Mouse (Mus musculus): ENCODE results near the gene H2-Ob.

DNA sequence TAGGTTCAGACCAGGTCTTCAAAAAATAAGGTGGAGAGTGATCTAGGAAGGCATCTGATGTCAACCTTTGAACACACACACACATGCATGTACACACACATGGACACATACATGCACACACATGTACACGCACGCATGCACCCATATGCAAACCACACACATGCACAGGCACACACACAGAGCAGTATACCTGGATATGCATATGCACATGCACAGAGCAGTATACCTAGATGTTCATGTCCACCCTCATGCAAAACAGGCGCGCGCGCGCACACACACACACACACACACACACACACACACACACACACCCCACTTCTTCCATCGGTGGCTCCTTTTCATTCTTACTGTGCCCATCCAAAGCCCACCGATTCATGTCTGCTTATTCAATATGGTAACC is 30.8 kb upstream of the H2-Ob start:
- TF ChIP-seq CTCF (IDR thresholded peaks at IDR 0.05; ENCODE audit: extremely low read depth, insufficient read length, insufficient replicate concordance, low read depth, low read length): no peak
- TF ChIP-seq POLR2A (IDR thresholded peaks at IDR 0.05; ENCODE audit: low read depth, low read length): no peak
